Mouse (Mus musculus) thymus, postnatal 4 days (tissue): ENCODE data around the gene Acer1.
A peak's percentile ranks its signal among the peaks of the same experiment; 100 is the strongest.
"Not testable (repeated sequence)": the region's sequence is repeated elsewhere in the genome, so short reads cannot be mapped to it uniquely, and the experiment has no call there.

Experiments
- DNase-seq: peaks from one replicate; pipeline ENCODE4 v3.0.0; 2021

The Acer1 gene

DNA sequence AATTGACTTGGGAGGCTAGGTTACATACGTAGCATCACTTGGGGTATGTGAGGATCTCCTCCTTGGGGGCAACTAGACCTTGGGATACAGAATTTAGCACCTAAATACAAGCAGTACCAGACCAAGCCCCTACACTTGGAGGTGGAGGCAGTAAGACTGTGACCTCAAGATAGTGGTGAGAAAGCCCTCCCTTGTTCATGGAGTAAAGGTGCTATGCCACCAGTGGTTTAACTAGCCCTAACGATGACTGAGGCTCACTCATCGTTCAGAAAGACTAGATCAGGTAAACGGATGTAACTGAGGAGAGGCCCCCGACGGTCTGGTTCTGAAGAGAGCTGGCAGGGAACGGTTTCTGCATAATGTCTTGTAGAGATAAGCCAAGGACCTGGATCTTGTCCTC, 45.2 kb downstream of the Acer1 start:
- no peak for DNase-seq

DNA sequence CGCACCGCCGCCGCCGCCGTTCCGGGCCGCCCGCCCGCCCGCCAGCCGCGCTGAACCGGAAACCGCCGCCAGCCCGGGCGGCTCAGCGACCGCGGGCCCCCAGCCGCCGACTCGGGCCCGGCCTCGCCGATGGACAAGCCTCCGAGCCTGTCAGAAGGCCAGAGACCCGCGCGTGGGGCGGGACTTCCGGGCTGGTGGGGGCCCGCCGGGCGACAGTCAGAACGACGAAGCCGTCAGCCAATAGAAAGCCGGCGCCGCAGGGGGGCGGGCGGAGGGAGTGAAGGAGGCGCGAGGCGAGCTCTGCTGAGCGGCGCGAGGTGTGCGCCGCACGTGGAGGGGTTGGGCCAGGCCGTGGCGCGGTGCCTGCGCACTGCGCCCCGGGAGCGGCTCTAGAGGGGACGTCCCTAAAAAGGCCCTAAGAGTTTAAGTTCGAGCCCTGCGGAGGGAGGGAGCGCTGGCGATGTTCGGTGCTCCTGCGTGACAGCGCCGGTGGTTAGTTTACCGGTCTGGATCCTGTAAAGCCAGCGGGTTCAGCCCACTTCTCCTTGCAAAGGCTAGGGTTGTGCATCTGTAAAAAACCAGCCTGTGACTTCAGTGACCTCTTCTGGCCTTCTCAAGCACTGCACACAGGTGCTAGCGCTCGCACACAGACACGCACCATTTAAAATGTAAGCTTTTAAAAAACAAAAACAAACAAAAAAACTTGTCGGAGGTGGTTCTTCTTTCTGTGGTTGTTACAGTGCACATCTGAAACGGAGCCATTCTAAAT, 46.4 kb downstream of the Acer1 start, which contains the start of gene Mllt1:
Gene Mllt1 (minus strand): TSS at position 53 of the 769 bp plus-strand sequence.
- DNase-seq = peak; percentile 100

DNA sequence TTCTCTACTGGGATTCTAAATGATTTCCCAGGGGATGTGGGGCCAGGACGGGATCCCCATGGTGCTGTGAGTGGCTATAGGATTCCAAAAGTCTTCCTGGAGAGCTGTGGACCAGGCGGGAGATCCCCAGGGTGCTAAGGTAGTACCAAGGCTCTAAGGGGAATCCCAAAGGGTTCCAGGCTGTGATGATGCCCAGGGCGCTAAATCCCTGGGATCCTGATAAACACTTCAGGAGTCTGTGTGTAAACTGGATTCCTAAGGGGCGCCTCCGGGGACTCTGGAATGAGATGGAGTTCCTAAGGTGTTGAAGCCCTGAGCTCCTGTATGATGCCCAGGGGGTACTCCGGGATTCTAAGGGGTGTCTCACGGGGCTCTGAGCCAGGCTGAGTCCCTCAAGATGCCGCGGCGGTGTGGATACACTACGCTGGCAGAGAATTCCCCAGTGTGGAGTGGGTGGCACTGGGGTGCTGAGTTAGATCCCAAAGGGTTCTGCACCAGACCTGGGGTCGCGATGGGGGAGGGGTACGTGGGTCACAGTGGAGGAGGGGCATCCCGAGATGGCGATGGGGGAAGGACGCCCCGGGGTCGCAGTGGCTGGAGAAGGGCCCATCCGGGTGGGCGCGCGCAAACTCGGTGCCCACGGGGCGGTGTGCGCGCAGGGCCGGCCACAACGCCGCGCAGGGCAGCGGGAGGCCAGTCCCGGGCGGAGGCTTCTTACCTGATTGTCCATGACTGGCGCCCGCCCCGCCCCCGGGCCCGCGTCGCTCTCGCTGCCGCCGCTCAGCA, 47.2 kb downstream of the Acer1 start:
- DNase-seq = peak; percentile 74

DNA sequence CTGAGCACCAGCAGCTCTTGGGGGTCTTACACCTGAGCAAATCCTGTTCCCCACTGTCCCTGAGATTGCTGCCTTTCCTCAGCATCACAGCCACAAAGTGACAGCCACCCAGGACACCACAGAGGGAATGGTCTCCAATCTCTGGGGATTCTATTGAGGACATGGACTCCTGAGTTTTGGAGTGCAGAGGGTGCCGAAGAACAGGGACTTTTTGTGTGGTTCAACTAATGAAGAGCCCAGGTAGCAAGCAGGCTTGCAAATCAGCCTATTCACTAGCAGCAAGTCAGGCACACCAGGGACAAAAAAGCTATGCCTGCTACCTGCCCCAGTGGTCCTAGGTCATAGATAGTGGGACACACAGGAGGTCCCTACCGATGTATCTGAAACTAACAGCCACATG, 48.5 kb downstream of the Acer1 start:
- DNase-seq = no peak

DNA sequence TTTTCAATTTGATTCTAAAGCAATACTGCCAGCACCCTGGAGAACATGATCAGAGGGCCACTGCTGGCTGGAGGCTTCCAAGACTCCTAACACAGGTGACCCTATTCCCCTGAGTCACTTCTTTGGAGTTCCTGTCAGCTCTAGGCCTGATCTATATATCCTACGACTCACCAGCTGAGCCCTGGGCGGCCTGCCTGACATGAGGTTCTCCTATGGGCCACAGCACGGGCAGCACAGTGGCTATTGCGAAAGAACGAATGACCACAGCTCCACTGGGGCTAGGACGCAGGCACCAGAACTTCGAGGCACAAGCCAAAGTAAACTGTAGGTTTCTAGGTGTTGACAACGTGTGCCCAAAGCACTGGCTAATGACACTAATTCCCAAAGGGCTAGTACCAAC, 51.9 kb downstream of the Acer1 start:
- DNase-seq = no peak

DNA sequence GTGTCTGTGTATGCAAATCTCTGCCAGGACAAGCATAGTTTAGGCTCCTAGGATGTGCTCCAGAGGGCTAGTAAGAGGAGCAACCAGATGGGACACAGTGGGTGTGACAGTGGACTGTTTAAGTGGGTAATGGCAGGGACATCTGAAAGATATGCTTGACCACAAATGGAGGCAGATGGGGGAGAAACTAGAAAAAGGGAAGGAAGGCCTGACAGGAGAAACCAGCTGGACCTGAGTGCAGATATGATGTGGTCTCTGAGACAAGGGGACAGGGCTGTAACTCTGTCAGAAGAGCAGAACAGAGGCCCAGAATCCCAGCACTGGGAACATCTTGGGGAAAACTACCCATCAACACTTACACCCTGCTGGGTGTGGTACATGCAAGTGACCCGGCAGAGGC, 52.4 kb downstream of the Acer1 start:
- no peak for DNase-seq

DNA sequence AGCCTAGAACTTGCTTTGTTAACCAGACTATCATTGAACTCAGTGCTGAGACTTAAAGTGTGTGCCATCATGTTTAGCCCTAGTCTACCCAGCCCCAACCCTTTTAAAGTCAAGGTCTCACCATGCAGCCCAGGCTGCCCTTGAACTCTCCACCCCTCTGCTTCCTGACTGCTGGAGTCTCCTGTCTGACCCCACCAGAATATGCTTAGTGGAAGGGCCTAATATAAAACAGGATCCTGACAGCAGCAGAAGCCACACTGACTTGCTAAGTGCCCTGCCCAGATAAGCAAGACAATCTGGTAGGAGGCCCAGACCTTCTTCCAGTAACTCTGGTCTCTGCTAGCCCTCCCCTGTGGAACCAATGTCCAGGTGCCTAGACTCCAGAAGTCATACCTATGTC, 52.8 kb downstream of the Acer1 start:
- no peak for DNase-seq

DNA sequence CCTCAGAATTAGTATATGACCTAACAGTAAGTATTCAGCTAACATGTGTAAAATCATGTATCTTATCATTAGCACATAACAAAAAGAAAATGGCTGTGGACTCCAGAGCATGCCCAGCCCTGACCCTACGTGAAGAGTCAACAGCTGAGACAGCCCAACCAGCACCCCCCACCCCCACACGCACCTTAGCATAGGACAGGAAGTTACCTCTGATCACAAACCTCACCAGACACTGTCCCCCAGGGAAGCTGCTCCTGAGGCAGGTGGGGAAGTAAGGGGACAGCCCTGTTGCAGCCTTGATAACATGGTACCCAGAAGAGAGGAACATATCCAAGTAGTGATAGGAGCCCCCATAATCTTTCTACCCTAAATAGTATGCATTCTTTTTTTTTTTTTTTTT, 55.9 kb downstream of the Acer1 start:
- peak; percentile 23 for DNase-seq

DNA sequence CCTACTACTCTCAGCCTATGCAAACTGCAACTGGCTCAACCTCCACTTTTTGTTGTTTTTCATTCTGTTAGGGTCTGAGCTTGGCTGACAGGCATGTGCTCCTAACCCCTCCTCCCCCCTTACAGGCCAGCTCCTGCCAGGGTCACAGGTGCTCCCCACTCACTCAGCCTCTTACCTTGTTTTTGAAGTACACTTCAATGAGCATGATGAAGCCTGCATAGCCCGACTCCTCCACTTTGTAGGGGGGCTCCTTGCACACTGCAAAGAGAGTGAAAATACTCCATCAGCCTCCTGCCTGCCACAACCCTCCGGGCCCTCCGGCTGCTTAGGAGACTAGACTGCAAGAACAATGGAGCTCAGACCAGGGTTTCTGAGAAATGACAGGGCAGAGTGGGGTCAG, 62.2 kb downstream of the Acer1 start:
- DNase-seq = no peak

DNA sequence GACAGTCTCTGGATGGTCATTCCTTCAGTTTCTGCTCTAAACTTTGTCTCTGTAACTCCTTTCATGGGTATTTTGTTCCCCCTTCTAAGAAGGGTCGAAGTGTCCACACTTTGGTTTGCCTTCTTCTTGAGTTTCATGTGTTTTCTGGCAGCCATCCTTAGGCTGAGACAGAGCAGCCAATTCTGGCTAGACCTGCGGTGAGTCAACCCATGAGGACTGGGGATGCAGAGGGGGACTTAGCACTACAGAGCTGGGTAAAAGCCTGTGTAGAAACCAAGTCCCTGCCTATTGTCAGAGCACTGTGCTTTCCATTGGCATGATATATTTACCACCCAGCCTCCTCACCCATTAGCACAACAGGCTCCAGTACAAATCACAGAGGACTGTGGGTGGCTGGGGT, 64.8 kb downstream of the Acer1 start:
- DNase-seq = no peak

DNA sequence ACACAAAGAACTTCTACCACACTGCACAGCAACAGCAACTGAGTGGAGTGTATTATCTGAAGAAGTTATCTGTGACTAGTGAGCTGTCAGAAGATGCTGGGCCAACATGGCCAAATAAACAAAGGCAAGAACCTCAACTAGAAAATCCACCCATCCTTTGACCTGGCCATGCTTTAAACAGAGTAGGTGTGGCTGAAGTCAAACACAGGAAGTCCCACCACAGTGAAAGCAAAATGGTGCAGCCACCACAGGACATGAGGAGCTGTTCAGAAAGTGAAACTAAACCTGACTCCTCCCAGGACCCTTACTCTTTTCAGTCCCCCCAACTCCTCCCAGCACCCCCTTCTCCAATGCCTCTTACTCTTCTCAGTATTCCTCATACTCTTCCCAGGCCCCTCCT, 68.5 kb downstream of the Acer1 start:
- DNase-seq = no peak

DNA sequence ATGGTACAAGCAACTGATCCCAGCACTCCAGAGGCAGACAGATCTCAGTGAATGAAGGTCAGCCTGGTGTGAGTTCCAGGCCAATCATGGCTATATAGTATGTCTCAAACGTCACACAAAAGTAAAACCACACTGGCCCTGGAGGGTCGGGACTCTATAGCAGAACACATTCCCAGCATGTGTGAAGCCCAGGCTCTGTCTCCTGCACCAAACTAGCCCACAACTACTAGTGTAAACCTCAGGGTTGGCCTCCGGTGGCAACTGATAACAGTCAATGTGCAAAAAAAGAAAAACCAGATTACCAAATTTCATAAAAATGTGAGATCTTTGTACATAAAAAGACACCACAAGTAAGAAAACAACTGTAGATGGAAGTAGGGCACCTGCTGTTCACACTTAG, 68.9 kb downstream of the Acer1 start:
- no peak for DNase-seq

DNA sequence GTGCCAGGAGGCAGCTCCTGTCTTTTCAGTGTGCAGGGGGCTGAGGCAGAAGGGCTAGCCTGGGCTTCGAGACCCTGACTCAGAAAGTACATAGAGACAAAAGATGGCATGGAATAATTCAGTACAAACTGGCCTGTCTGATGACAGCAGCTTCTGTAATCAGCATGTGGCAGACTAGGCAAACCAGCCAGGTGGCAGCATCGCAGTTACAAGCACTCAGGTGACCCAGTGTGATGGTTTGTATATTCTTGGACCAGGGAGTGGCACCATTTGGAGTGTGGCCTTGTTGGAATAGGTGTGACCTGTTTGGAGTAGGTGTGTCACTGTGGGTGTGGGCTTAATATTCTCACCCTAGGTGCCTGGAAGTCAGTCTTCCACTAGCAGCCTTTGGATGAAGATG, 72.2 kb downstream of the Acer1 start:
- not testable (repeated sequence) for DNase-seq

DNA sequence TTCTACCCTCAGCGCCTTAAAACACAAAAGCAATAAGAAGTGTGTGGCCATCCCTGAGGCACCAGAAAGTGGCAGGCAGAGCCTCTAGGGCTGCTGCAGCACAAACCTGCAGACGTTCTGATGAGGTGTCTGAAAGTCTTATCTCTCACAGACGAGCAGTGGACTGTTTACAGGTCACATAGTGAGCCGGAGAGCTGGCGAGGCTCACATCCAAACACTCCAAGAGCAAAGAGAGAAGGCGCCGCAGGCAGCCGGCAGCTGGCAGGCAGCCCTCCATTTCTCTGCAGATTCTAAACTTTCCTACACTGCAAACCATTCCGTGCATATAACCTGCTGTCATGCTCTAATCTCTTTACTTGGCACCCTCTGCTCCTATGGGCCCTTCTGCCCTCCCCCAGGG, 74.0 kb downstream of the Acer1 start:
- no peak for DNase-seq

DNA sequence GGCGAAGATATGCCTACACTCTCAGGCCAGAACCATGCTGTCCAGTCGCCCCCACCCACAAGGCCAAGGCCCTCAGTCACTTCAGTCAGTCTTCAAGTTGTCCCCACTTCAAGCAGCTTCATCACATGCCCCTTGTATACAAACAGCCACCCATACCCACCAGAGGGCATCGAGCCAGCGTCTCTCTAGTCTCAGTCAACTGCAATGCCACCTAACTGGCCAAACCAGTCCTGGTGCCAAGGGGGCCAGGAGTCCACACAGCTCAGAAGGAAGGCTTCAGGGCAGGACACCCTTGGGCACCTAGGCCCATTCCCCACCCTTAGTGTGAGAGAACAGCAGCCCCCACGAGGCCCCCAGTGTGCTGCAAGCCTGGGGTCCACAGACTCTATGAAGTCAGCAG, 74.8 kb downstream of the Acer1 start:
- no peak for DNase-seq

DNA sequence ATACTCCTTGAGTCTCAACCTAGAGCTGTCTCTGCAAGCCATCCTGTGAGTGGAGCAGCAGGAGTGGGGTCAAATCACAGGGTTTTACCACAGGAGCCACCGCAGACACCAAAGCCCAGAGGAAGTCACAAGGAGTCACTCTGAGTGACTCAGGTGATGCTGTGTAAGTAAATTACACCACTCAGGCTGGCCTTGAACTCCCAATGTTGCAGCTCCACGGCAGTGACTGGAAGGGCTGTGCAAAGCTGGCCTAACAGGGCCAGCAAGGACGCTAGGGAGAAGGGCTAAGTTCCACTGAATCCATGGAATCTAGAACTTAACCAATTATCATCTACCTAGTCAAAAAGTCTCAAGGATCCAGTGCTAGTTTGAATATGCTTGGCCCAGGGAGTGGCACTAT, 75.8 kb downstream of the Acer1 start:
- no peak for DNase-seq
